Mouse (Mus musculus) left cerebral cortex, postnatal 25 days (tissue): ENCODE results near the gene Gpc2. TPM values are rescaled to one million over a fixed set of nuclear protein-coding genes. Genes with fewer than 3 reads are reported as not detected.

Experiments
- DNase-seq, 2 experiments: peaks; one replicate each; pipeline ENCODE4 v3.0.0; 2022; ENCODE audit warnings: low spot score in 2 of 2, mixed read lengths in 1 of 2
- intact Hi-C: fragments of 180-260 bp; cut with DNase I; formaldehyde crosslinking; loops from one replicate; pipeline ENCODE4 v1.15.1; 2025
- total RNA-seq, 2 experiments: library from RNA; stranded (reverse); gene quantifications; 2 replicates each; pipeline ENCODE4 v1.2.3; 2021

Gpc2 gene
- total RNA-seq, result 1 to 10 TPM; 1.3 to 2.1 TPM

DNA sequence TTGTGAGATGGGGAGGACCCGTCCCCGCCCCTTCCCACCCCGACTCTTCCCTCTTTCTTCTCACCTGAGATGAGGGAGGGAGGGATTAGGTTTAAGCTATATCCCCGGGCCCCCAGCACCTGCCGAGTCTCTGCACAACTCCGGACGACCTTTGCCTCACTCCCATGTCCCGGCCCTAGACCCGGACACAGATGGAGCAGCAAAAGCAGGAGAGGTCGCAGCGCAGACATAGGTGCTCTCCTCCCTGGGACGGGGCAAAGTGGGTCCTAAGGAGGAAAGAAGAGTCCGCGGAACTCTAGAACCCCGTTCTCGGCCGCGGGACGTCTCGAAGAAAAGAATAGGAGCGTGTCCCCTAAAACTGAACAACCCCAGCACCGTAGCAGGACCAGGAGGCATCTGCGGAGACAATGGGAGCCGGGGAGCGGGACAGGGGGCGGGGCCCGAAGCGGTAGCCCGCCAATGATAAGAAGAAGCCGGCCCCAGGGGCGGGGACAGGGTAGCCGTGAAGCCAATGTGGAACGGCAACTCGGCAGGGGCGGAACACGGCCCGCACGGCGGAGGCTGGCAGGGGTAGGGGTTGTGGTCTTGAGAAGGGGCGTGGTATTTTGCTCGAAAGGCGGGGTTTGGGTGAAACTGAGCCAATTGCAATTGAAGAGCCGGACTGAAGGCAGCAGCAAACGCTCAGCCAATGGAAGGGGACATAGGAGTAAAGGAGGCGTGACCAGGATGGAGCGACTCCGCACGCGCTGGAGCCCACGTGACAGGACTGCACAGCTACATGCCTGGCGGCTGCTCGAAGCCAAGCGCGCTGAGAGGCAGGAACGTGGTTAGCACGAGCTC, at the start of gene Gpc2, which contains the start of the genes Gm43720 and Stag3:
Gene Gpc2 (minus strand): TSS at position 421 of the 840 bp plus-strand sequence.
Gene Gm43720 (minus strand): TSS at position 374 of the 840 bp plus-strand sequence.
Gene Stag3 (plus strand): TSS at position 656 of the 840 bp plus-strand sequence.
- intact Hi-C loops, result no loop called here
- DNase-seq, result peak; percentile 72 to 85

DNA sequence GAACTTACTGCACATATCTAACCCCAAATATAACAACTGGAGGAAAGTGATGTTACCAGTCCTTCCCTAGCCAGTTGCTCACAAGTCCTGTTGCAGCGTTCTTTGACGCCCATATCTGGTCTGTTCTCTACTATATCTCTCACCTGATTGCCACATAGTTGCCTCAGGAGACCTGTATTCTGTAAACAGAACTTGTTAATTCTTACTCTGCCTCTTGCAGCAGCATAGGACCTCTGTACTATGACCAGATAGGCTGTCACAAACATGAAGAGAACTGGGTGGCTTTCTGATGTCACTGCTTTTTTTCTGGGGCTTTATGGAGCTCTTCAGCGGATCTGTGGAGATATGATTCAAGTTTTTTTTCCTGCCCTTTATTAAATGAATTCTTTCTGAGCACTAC, 33.0 kb upstream of the Gpc2 start:
- intact Hi-C loops, result no loop called here
- DNase-seq, result no peak

DNA sequence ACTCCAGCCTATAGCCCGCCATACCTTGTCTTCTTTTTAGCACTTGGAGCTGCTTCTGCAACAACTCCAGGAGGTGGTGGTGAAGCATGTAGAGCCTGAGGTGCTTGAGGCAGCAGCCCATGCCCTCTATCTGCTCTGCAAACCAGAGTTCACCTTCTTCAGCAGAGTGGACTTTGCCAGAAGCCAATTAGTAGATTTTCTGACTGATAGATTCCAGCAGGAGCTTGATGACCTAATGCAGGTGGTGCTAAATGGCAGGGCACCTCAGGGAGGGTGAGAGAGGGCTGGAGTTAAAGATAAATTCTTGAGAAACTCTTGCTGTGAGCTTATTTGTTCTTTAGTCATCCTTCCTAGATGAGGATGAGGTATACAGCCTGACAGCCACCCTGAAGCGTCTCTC, 19.8 kb upstream of the Gpc2 start:
- intact Hi-C loops, result no loop called here
- no peak for DNase-seq

DNA sequence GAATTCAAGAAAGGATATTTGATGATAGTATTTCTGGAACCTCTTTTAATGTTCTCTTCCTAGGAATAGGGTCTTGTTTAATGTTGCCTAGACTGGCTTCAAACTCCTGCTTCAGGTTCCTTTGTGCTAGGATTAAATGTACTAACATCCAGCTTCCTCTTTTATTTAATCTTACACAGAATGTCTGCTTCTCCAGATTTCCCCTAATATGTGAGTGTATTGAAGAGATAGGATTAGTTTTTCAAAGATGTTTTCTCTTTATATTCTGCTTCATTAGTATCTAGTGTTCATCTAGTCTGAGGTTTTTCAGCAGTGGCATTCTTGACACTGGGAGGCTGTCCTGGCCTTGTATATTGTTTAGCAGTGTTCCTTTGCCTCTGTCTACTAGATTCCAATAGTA, 14.4 kb upstream of the Gpc2 start:
- intact Hi-C loops, result no loop called here
- no peak for DNase-seq

DNA sequence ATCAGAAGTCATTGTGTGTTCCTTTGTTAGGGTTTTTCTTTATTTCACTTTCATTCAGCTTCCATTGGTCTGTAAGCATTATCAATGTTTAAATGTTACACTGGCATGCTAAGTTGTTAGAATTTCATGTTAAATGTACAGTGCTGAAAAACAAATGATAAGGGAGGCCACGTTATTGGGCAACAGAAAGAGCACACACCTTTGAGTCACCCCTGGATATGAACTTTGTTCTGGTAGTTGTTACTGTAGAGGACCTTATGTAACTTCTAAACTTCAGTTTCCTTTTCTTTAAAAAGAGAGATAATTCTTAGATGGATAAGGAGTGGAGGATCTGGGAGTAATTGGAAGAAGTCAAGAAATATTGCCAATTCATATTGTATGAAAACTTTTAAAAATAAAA, 11.8 kb upstream of the Gpc2 start:
- intact Hi-C loops, result no loop called here
- no peak for DNase-seq

DNA sequence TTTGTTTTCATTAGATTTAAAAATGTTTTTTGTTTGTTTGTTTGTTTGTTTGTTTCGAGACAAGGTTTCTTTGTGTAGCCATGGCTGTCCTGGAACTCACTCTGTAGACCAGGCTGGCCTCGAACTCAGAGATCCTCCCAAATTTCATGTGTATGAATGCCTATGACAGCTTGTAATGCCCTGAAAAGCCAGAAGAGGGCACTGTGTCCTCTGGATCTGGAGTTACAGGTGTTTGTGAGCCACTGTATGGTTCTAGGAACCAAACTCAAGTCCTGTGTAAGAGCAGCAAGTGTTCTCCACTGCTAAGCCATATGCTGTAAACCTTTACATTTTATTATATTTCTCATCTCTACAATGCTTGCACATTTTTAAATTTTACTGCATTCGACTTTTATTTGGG, 8.1 kb upstream of the Gpc2 start:
- no peak for DNase-seq
- intact Hi-C loops, result no loop called here

DNA sequence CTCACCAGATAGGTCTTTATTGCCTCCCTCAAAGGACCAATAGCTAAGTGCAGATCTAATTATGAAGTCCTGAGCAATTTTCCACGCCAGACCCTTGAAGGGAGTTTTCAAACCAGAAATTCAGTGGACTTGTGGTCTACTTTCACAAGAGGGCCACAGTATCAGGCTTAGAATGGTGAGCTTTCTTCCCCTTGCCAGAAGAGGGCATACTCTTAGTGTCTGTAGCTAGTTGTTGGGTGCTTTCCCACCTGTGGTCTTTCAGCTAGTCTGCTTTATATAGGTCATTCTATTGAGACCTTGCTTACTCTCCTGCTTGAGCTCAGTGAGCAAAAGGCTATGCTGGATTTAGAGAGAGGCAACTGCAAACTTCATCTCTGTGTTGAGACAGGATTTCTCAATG, 3.7 kb upstream of the Gpc2 start:
- intact Hi-C loops, result no loop called here
- DNase-seq, result no peak

DNA sequence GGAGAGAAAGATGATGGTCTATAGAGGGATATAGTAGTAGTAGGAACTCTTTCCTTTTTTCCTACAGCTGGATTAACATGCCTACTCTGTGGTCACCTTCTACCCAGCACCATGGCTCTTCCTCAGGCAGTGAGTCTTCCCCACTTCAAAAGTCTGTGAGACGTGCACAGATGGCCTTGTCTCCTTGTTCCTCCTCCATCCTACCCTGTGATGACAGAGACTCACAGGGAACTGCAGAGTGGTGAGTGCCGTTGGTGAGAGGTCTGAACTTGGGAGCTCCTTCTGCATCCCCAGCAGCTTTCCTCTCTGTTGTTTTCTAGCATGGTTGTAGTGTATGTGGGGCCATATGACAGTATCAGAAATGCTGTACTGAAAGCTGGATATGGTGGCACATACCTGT, 2.0 kb upstream of the Gpc2 start:
- DNase-seq, result no peak
- intact Hi-C loops, result no loop called here

DNA sequence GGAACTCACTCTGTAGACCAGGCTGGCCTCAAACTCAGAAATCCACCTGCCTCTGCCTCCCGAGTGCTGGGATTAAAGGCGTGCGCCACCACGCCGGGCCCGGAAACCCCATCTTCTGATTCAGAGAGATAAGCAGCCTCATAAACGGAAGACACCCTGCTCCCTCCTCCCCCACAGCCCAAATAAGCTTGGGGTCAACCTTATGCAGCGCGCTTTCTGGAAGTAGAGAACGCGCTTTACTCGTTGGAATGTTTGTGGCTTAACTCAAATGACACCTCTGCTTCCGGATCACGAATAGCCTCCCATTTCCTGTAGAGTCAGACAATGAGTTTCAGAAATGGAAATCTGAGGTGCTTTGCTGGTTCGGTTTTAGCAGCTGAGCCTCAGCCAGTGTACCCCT, 1.0 kb upstream of the Gpc2 start:
- no peak for DNase-seq
- intact Hi-C loops, result no loop called here

DNA sequence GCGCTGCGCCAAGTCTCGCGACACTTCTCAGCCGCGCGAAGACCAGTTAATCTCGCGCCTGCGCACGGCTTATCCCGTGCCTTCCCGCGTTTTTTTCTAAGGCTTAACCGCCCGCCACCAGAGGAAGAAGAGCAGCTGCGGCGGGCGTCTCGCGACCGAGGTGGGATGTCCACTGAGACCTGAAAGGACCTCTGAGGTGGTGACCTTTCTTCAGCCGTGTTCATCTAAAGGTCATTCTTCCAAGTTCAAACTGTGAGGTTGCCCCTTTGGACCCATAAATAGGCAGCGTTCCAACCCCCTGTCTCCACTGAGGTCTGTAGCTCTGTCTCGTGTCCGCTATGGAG, 592 bp upstream of the Gpc2 start:
- no peak for DNase-seq
- intact Hi-C loops, result no loop called here

DNA sequence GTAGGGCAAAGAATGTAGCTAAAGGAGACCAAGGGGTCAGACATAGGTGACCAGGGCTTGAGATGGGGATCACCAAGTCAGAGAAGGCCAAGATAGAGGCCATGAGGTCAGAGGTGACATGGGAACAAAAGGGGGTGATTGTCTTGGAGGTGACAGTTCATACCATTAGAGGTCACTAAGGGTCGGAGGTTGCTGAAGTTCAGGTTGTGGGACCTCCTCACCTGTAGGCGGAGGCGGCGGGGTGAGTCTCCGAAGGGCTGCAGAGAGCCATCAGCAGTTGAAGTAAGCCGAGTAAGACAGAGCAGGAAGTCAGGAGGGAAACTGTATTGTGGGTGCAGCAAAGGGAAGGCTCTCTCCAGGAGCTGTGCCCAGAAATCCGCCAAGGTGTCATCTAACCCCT, 1.8 kb downstream of the Gpc2 start:
- intact Hi-C loops, result no loop called here

DNA sequence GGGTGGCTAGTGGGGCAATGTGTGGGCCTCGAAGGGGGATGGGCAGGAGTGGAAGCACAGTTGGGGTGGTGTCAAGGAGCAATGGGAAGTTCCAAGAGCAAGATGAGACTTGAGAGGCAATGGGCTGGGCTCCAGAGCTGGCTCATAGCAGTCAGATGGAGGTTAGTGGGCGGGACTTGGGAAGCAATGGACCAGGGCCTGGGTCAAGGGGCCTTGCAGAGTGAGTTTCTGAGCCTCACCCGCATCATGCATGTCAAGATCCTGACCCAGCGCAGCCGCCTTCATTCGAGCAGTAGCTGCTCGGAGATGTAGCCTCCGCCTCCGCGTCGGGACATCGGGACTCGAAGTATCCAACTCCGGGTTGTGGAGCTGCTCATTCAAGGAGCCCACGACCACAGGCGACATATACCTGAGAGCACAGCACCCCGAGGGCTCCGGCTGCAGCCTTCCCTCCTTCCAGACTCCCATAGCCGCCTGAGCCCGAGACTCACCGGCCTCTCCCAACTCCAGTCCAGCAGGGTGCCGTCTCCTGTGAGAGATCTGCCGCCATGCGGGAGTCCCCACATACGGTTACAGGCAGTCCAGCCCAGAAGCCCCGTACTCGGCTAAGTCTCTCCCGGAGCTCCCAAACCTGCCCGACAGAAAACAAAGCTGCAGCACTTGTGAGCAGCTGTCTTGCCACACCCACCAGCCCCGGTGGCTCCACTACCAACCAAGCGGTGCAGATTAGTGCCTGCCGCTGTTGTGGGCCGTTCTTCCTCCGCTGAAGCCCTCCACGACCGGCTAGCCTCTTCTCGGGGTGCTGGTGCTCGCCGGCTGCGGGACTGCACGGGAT, 4.4 kb downstream of the Gpc2 start:
- DNase-seq, result no peak
- intact Hi-C loops, result no loop called here

More for the DNA sequence above, 1.8 kb downstream of the Gpc2 start:
- DNase-seq, result no peak

DNA sequence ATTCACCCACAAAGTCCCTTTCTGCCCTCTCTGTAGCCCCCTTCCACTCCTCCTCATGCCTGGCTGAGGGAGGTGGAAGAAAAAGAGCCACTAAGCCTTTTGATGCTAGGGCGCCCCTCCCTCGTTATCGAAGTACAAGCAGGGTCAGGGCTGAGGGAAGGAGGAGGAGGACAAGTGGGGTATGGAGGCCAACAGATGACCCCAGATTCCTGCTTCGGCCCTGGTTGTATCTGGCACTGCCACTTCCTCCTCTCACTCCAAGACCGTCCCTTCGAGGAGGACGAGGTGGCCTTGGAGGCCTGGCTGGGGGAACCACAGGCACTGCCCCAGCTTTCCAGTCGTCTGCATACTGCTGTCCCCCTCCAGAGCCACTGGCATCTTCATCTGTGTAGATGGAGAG, 5.6 kb downstream of the Gpc2 start:
- no peak for DNase-seq
- intact Hi-C loops, result no loop called here

DNA sequence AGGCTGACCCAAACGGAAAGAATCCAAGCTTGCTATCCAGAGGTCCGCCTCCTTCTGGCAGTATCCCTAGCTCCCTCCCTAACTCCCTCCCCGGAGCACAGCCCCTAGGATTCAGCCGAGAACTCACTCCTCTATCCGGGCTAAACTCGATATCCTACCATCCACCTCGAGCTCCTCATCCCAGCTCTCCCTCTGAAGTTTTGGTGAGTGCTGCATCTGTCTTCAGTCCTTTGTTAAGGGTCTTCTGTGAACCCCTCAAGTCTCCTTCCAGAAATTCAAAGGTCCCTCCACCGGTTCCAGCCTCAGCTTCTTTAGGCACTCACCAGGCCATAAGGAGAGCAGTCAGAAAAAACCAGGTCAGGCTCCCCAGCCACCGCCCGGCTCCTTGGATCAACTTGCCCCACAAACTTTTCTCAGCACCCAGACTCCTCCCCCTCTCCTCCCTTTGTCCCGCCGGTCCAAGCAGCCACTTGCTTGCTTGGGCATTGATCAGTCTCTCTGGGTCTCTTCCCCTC, 7.3 kb downstream of the Gpc2 start, which contains the start of gene Gal3st4:
Gene Gal3st4 (minus strand): TSS at position 432 of the 515 bp plus-strand sequence.
- intact Hi-C loops, result no loop called here
- no peak for DNase-seq

DNA sequence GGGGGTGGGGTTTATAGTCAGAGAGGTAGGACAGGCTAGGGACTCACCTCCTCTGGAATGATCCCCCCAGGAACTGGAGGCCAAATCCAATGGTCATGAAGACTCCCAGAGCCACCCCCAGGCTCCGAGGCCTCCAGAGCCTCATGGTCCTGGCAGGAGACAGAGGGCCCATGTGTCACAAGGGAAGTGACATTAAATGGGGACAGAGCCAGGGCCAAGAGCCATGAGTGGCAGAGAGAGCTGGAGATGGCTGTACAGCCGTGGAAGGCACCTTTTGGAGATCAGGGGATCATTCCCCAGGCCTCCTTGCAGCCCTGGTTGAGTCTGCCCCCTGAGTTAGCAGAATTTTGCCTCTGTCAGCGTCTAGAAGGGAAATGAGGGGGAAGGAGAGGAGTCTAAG, 8.6 kb downstream of the Gpc2 start:
- intact Hi-C loops, result no loop called here

DNA sequence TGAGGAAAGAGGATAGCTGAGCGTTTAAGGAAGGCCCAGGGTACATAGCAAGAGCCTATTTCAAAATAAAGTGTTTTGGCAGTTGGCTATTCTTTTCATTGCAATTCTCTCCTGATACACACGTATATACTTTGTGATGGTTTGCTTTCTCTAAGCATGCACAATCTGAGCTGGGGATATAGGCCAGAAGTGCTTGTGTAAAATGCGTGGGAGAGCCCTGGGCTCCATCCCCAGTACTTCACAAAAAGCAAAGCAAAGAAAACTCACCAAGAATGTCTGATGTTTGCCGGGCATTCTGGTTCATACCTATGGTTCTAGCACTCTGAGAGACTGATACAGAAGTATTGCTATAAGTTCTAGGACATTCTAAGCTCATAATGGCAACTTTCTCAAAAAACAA, 10.8 kb downstream of the Gpc2 start:
- intact Hi-C loops, result no loop called here
- peak in 1 of 2 experiments; percentile 45 for DNase-seq

More for the DNA sequence above, 8.6 kb downstream of the Gpc2 start:
- no peak for DNase-seq

DNA sequence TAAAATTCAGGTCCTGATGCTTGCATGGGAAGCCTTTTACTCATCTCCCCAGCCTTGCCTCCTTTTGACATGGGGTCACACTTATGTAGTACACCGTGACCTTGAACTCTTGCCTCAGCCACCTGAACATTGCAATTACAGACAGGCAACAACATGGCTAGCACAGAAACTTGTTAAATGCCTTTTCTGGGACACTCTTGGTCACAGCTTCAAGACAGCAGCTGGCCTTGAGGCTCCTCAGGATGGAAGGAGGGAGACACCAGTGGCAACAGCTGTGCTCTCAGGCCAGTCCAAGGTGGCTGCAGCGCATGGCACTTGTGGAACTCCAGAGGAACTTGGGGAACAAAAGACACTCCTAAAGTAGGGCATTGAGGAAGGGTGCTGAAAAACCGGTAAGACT, 12.7 kb downstream of the Gpc2 start:
- intact Hi-C loops, result no loop called here
- no peak for DNase-seq

DNA sequence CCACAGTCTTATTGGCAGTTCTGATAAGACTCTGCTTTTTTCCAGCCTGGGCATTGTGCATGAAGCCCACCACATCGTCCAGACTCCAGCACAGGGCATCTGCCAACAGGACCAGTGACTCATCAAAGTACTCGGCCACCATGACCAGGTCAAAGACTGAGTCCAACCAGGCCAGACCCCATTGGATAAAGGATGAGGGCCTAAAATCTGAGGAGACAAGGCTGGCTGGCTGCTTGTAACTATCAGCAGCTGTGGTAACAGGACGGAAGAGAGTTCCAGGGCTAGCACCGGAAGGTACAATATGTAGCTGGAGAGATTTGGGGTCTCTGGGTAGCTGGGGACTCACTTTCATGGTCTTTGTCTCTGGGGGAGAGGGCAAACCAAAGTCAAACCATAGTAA, 14.1 kb downstream of the Gpc2 start:
- DNase-seq, result no peak
- intact Hi-C loops, result no loop called here

DNA sequence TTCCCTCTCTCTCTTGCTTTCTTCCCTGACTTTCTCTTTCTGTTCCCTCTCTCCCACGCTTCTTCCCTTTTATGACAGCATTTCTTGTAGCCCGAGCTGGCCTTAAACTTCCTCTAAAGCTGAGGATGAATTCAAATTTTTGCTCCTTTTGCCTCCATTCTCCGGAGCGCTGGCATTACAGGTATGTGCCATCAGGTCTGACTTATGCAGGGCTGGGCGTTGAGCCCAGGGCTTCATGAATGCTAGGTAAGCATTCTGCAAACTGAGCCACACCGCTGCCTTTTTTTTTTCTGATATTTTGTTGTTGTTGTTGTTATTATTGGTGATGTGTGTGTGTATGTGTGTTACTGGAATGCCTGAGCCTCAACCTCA, 15.6 kb downstream of the Gpc2 start:
- no peak for DNase-seq
- intact Hi-C loops, result no loop called here
